Mouse (Mus musculus) heart, embryonic 10.5 days (tissue): ENCODE results near the gene Akap2. TPM values are rescaled to one million over a fixed set of nuclear protein-coding genes. Genes with fewer than 3 reads are reported as not detected.
A peak's percentile ranks its signal among the peaks of the same experiment; 100 is the strongest.

Experiments used
- DNase-seq: peaks from one replicate; pipeline ENCODE4 v3.0.0-alpha.2; 2017; ENCODE audit warnings: low spot score
- H3K27ac ChIP-seq: fragments of 300-500 bp; sonication (generic); 2 replicates; pipeline ENCODE4 v1.5.1; 2016; ENCODE audit warnings: mild to moderate bottlenecking
- H3K27me3 ChIP-seq: fragments of 300-500 bp; sonication (generic); 2 replicates; pipeline ENCODE4 v1.6.1; 2016; ENCODE audit warnings: mild to moderate bottlenecking; ENCODE audit not compliant: poor library complexity, insufficient read depth, severe bottlenecking
- H3K36me3 ChIP-seq: fragments of 300-500 bp; sonication (generic); 2 replicates; pipeline ENCODE4 v1.6.1; 2016; ENCODE audit warnings: mild to moderate bottlenecking, moderate library complexity
- H3K4me1 ChIP-seq: fragments of 300-500 bp; sonication (generic); 2 replicates; pipeline ENCODE4 v1.6.1; 2016; ENCODE audit warnings: mild to moderate bottlenecking
- H3K4me3 ChIP-seq: fragments of 300-500 bp; sonication (generic); 2 replicates; pipeline ENCODE4 v1.5.1; 2016; ENCODE audit warnings: mild to moderate bottlenecking, moderate library complexity
- H3K9me3 ChIP-seq: fragments of 300-500 bp; sonication (generic); 2 replicates; pipeline ENCODE4 v1.6.1; 2016; ENCODE audit warnings: mild to moderate bottlenecking, moderate library complexity
- WGBS: fragments of 180-500 bp; shearing (Covaris S2); methylation state at CpG from one replicate; pipeline ENCODE4 v1.1.7; 2016; 5-methylcytosine and 5-hydroxymethylcytosine counted together
- polyA plus RNA-seq: library from polyadenylated mRNA; unstranded; fragments of >200 nt; fragmentation: Nextera tagmentation; extraction: Ambion mirVana; gene quantifications from 2 replicates; pipeline ENCODE4 v1.2.1, GENCODE M21; 2016

The Akap2 gene
- polyA plus RNA-seq, 1 experiment from 2014 or later: 30.1 TPM

DNA sequence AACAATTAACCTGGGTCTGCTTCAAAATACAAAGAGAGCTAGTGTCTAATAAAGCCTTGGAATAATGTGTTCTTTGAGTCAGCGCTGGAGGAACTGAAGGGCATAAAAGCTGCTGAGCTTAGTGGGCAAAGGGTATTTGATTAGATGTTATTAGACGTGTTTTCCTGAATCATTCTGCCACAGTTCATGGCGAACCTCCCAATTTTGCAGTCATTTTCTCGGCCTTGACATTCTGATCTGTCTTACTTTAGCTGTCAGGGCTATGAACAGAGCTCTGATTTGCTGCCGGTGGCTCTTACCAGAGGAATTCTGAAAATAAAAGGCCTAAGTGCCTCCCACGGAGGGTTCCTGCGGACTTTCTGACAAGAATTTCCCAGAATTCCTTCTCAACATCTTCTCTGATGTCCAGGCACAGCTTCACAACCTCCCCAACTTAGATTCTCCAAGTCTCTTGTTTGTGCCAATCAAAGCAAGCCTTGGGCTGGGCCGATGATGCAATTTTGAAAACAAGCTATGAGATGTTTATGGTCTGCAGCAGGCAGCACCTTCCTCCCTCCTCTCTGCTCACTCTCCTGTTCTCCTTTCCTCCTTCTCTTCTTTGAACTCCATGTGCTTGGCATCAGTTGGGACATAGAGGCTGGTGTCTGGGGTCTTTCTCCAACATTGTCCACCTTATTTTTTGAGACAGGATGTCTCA, 21.5 kb downstream of the Akap2 start:
- H3K36me3 ChIP-seq: peaks cover 23% of the 10 kb centered on the region; the same call in 1 of the 2 replicates
- no peak overlapping the region for H3K4me3 ChIP-seq
- no peak for DNase-seq
- no peaks in the 10 kb centered on the region for H3K27me3 ChIP-seq
- H3K27ac ChIP-seq: no peak overlapping the region
- peaks cover 6% of the 10 kb centered on the region; the same call in 1 of the 2 replicates for H3K4me1 ChIP-seq
- no peaks in the 10 kb centered on the region for H3K9me3 ChIP-seq
- WGBS: 60% methylated on average over 8 of the region's 8 CpGs

- no peaks in the 10 kb centered on the region for H3K27me3 ChIP-seq
- no peak overlapping the region for H3K27ac ChIP-seq
- peaks cover 16% of the 10 kb centered on the region; the same call in 1 of the 2 replicates for H3K4me1 ChIP-seq
- WGBS: 74% methylated on average over 11 of the region's 11 CpGs
- no peak for DNase-seq
- no peak overlapping the region for H3K4me3 ChIP-seq
- no peaks in the 10 kb centered on the region for H3K9me3 ChIP-seq
- H3K36me3 ChIP-seq: peaks cover 25% of the 10 kb centered on the region
Observed at GRCm38 (mm10) chr4:57743325-57743929, 26.0 kb downstream of the Akap2 start.

- Histone ChIP-seq H3K9me3 (no peaks in the 10 kb centered on the region), H3K4me3 (no peak overlapping the region), H3K27me3 (no peaks in the 10 kb centered on the region), H3K27ac (0 out of 2 replicates have a peak overlapping the region, but pooled peaks have one; percentile 42), H3K36me3 (peaks cover 11% of the 10 kb centered on the region), H3K4me1 (peaks cover 33% of the 10 kb centered on the region)
- WGBS: 52% methylated on average over 4 of the region's 4 CpGs
- DNase-seq: no peak
Observed at GRCm38 (mm10) chr4:57750651-57751050, 33.2 kb downstream of the Akap2 start.

- Histone ChIP-seq H3K27me3 (no peaks in the 10 kb centered on the region), H3K4me1 (peaks cover 33% of the 10 kb centered on the region), H3K36me3 (peaks cover 7% of the 10 kb centered on the region), H3K9me3 (no peaks in the 10 kb centered on the region), H3K4me3 (no peak overlapping the region), H3K27ac (peak overlapping the region; percentile 42; the same call in 1 of the 2 replicates)
- no peak for DNase-seq
- WGBS: 48% methylated on average over 4 of the region's 4 CpGs
Observed at GRCm38 (mm10) chr4:57751054-57751453, 33.6 kb downstream of the Akap2 start.

- WGBS: 84% methylated on average over 11 of the region's 11 CpGs
- H3K4me1 ChIP-seq: peaks cover 33% of the 10 kb centered on the region
- H3K4me3 ChIP-seq: no peak overlapping the region
- no peaks in the 10 kb centered on the region for H3K27me3 ChIP-seq
- no peak for DNase-seq
- H3K27ac ChIP-seq: peak overlapping the region; percentile 42; the same call in 1 of the 2 replicates
- peaks cover 8% of the 10 kb centered on the region; the same call in 1 of the 2 replicates for H3K36me3 ChIP-seq
- no peaks in the 10 kb centered on the region for H3K9me3 ChIP-seq
Observed at GRCm38 (mm10) chr4:57751566-57751965, 34.1 kb downstream of the Akap2 start.

DNA sequence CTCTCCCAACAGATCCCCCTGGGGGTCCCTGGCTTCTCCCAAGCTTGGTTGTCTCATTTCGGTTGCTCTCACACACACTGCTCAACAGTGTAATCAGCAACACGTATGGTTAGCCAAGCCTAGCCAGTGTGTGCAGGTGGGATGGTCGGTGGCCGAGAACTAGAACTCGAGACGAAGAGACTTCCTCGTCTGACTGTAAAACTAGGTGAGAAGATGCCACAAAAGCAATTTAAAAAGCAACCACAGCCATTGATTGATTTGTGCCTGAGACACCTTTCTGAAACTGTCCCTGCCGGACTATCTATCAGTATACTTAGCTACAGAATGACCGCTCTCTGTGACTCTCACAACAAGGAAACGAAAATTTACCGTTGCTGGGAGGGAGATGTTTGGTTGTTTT, 37.6 kb downstream of the Akap2 start:
- Histone ChIP-seq H3K4me3 (no peak overlapping the region), H3K27me3 (no peaks in the 10 kb centered on the region), H3K36me3 (peaks cover 18% of the 10 kb centered on the region), H3K9me3 (no peaks in the 10 kb centered on the region), H3K4me1 (peaks cover 27% of the 10 kb centered on the region), H3K27ac (peak overlapping the region; percentile 10; the same call in 1 of the 2 replicates)
- no peak for DNase-seq
- WGBS: 87% methylated on average over 11 of the region's 11 CpGs

- no peak overlapping the region for H3K4me3 ChIP-seq
- 69% methylated on average over 11 of the region's 11 CpGs for WGBS
- 0 out of 2 replicates have a peak overlapping the region, but pooled peaks have one; percentile 29 for H3K27ac ChIP-seq
- H3K36me3 ChIP-seq: peaks cover 14% of the 10 kb centered on the region
- no peak for DNase-seq
- peaks cover 25% of the 10 kb centered on the region for H3K4me1 ChIP-seq
- no peaks in the 10 kb centered on the region for H3K27me3 ChIP-seq
- H3K9me3 ChIP-seq: no peaks in the 10 kb centered on the region
Observed at GRCm38 (mm10) chr4:57757997-57758396, 40.5 kb downstream of the Akap2 start.

DNA sequence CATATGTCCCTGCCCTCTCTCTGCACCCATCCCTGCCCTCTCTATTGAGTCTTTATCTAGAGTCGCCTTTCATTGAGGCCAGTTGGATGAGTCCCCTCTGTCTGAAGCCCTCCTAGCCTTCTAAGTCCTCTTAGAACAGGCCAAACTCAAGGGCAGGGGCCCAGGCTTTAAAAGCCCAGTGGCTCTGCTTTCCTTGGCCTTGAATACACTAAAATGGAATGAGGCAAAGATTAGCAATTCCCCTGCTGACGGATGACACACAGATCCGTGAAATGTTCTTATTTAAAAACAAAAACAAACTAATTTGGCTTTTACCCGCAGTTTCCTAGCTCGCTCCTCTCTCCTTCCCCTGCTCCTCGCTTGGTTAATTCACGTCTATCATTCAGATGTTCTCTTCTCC, 45.0 kb downstream of the Akap2 start:
- H3K27ac ChIP-seq: peak overlapping the region; percentile 62; the same call in 1 of the 2 replicates
- no peaks in the 10 kb centered on the region for H3K9me3 ChIP-seq
- 61% methylated on average over 7 of the region's 7 CpGs for WGBS
- no peak overlapping the region for H3K4me3 ChIP-seq
- H3K36me3 ChIP-seq: peaks cover 8% of the 10 kb centered on the region
- H3K4me1 ChIP-seq: peaks cover 45% of the 10 kb centered on the region
- no peaks in the 10 kb centered on the region for H3K27me3 ChIP-seq
- no peak for DNase-seq

DNA sequence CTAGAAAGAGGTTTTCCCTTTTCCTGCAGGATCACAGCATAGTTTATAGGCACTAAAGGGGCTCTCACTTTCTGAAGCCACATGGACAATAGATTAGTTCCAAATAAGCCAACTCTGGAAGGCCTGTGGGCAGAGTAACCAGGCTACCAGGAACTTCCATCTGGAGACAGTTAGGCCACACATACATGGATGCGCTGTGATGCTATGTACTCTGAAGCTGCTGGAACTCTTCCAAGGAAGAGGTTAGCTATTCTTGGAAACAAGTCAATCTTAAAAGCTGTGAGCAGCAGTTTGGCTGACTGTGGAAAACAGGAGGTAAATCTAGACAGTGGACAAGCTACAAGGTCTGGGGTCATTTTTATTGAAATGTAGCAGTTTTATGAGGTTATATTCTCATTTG, 46.9 kb downstream of the Akap2 start:
- no peaks in the 10 kb centered on the region for H3K9me3 ChIP-seq
- H3K4me1 ChIP-seq: peaks cover 46% of the 10 kb centered on the region
- DNase-seq: no peak
- peak overlapping the region; percentile 62 for H3K27ac ChIP-seq
- no peaks in the 10 kb centered on the region for H3K27me3 ChIP-seq
- H3K4me3 ChIP-seq: no peak overlapping the region
- WGBS: 32% methylated on average over 1 of the region's 1 CpGs
- no peaks in the 10 kb centered on the region for H3K36me3 ChIP-seq

GRCm38 (mm10) chr4:57764926-57765325, 47.5 kb downstream of the Akap2 start:
- WGBS: 57% methylated on average over 1 of the region's 1 CpGs
- DNase-seq: no peak

GRCm38 (mm10) chr4:57765806-57766205, 48.3 kb downstream of the Akap2 start:
- Histone ChIP-seq H3K27ac (no peak overlapping the region), H3K36me3 (no peaks in the 10 kb centered on the region), H3K4me3 (no peak overlapping the region), H3K9me3 (no peaks in the 10 kb centered on the region), H3K27me3 (no peaks in the 10 kb centered on the region), H3K4me1 (peaks cover 46% of the 10 kb centered on the region)
- DNase-seq: no peak
- WGBS: 55% methylated on average over 4 of the region's 4 CpGs

More at GRCm38 (mm10) chr4:57764926-57765325, 47.5 kb downstream of the Akap2 start:
- Histone ChIP-seq H3K4me1 (peaks cover 46% of the 10 kb centered on the region), H3K4me3 (no peak overlapping the region), H3K27ac (peak overlapping the region; percentile 62), H3K36me3 (no peaks in the 10 kb centered on the region), H3K27me3 (no peaks in the 10 kb centered on the region), H3K9me3 (no peaks in the 10 kb centered on the region)

- Histone ChIP-seq H3K4me3 (no peak overlapping the region), H3K9me3 (no peaks in the 10 kb centered on the region), H3K36me3 (no peaks in the 10 kb centered on the region), H3K4me1 (peaks cover 42% of the 10 kb centered on the region), H3K27me3 (no peaks in the 10 kb centered on the region), H3K27ac (no peak overlapping the region)
- no peak for DNase-seq
- 68% methylated on average over 3 of the region's 3 CpGs for WGBS
Observed at GRCm38 (mm10) chr4:57769007-57769406, 51.5 kb downstream of the Akap2 start.

DNA sequence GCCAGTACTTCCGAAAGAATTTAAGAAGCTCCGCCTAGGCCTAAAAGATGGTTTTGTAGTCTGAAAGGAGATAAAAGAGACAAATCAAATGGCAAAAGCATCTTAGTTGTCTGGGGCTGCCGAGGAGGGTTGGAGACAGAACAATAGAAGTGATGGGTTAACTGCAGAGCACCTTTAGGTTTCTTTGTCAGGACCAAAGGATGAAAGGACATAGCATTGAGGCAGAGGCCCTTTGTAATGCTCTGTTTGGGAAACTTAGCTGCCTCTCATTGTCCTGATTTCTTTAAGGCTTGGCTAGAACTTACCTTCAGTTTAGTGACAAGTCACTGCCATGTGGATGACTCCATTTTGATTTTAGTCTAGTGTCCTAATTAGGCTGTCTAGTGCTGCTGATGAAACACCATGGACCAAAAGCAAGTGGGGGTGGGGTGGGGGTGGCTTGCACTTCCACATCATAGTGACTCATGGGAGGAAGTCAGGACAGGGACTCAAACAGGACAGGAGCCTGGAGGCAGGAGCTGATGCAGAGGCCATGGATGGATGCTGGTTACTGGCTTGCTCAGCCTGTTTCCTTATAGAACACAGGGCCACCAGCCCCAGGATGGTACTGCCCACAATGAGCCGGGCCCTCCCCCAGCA, 52.8 kb downstream of the Akap2 start:
- 77% methylated on average over 4 of the region's 4 CpGs for WGBS
- no peaks in the 10 kb centered on the region for H3K9me3 ChIP-seq
- no peak overlapping the region for H3K27ac ChIP-seq
- no peak overlapping the region for H3K4me3 ChIP-seq
- no peaks in the 10 kb centered on the region for H3K27me3 ChIP-seq
- no peaks in the 10 kb centered on the region for H3K36me3 ChIP-seq
- no peak for DNase-seq
- peaks cover 34% of the 10 kb centered on the region for H3K4me1 ChIP-seq
